In the genomic region with DNA sequence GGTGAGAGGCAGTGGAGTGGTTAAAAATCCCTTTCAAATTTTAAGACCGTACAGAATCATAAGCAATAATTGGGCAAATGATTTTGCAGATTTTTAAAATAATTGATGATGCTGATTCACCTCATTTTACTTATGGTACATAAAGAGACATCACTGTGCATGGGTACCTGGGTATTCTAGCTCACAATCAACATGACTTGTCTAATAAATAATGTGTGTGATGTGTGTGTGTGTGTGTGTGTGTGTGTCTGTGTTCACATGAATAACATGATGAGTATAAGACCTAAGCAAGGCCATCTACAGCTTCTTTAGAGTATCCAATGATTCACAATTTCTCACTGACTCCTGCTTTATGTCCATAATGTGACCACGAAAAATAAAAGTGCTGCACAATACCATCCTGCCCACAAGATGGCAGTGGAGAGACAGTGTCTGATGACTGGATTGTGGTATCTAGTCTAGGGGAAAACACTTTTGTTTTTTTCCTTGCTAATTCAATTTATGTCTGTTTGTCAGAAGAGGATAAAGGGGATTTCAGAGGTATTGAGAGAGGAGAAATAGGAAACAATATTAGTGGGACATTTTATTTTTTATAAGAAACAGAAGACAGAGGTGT, we compare ENCODE assay signal across 8 mouse cellular contexts.
A peak's percentile ranks its signal among the peaks of the same experiment; 100 is the strongest.
DNase-seq lines count a peak whose midpoint lies in the region; ATAC-seq and TF ChIP-seq lines count a peak whose summit lies in the region.

No protein-coding gene starts in this region.

- TF ChIP-seq POLR2A in CH12.LX (IDR thresholded peaks at IDR 0.05; ENCODE audit: low read depth, low read length) = no peak

- H3K9ac ChIP-seq in CH12.LX (ENCODE audit: insufficient read depth, low read depth) = no peak overlapping the region
- no peak overlapping the region for H3K9ac ChIP-seq in neural tube, embryonic 12.5 days

- peak; percentile 10 to 19 for DNase-seq in cerebellum, adult 18-20 months
- no peak for DNase-seq in cerebellum, adult 9-11 months
- DNase-seq in CH12.LX (ENCODE audit: extremely low read depth) = peak; percentile 2
- peak; percentile 26 to 57 for DNase-seq in cerebellum, postnatal 25 days
- DNase-seq in left cerebral cortex, adult 8-10 months (ENCODE audit: low spot score in 2 of 2) = peak; percentile 10 to 21
- no peak for DNase-seq in thymus, postnatal 25 days

- no peak overlapping the region for H3K27ac ChIP-seq in CH12.LX (ENCODE audit: insufficient read depth, low read depth)
- H3K27ac ChIP-seq in neural tube, embryonic 12.5 days = no peak overlapping the region

- peak; percentile 52; the same call in 1 of the 2 replicates for ATAC-seq in granulocyte monocyte progenitor cell, adult 5-6 weeks (replicated peaks; ENCODE audit: poor library complexity, severe bottlenecking)
- ATAC-seq in neural tube, embryonic 12.5 days (ENCODE audit: low FRiP score, low read depth) = peak; percentile 80

- peak in 1 of 2 experiments; percentile 44; a peak in 2 of 4 replicates for TF ChIP-seq CTCF in CH12.LX (conservative IDR thresholded peaks at IDR 0.05 in 1 of 2, IDR thresholded peaks at IDR 0.05 in 1 of 2; ENCODE audit: low read depth in 2 of 2, low read length in 2 of 2)

- dilution Hi-C loops in CH12.LX (cut with MboI; ENCODE audit: extremely low pct_ligation_motif_present, extremely low pct_unique_long_range_greater_than_20kb, low sequenced_read_pairs) = no loop called here

- H3K27me3 ChIP-seq in CH12.LX (replicated peaks) = no peaks in the 10 kb centered on the region
- no peaks in the 10 kb centered on the region for H3K27me3 ChIP-seq in neural tube, embryonic 12.5 days (replicated peaks)

- TF ChIP-seq EP300 in CH12.LX (IDR thresholded peaks at IDR 0.05; ENCODE audit: low read length) = no peak

- no peak overlapping the region for H3K4me2 ChIP-seq in CH12.LX (ENCODE audit: insufficient read depth, low read depth, poor library complexity, severe bottlenecking)
- H3K4me2 ChIP-seq in neural tube, embryonic 12.5 days (replicated peaks) = no peak overlapping the region

- H3K79me2 ChIP-seq in CH12.LX (replicated peaks; ENCODE audit: control insufficient read depth, extremely low read depth, insufficient read depth, poor library complexity, severe bottlenecking) = no peaks in the 10 kb centered on the region

- no peak overlapping the region for H3K4me3 ChIP-seq in CH12.LX (replicated peaks in 1 of 3; ENCODE audit: low read depth in 2 of 3, low read length in 2 of 3, poor library complexity in 1 of 3)
- H3K4me3 ChIP-seq in neural tube, embryonic 12.5 days = no peak overlapping the region

- peak; percentile 32 for TF ChIP-seq RAD21 in CH12.LX (IDR thresholded peaks at IDR 0.05; ENCODE audit: low read depth, low read length)

- 41% methylated on average over 2 of the region's 2 CpGs for WGBS in neural tube, embryonic 12.5 days

- no peaks in the 10 kb centered on the region for H3K4me1 ChIP-seq in CH12.LX (ENCODE audit: control insufficient read depth in 1 of 2, insufficient read depth in 2 of 2)
- no peaks in the 10 kb centered on the region for H3K4me1 ChIP-seq in neural tube, embryonic 12.5 days

- H3K36me3 ChIP-seq in CH12.LX (replicated peaks in 1 of 2; ENCODE audit: control insufficient read depth in 1 of 2, insufficient read depth in 1 of 2, low read length in 1 of 2) = no peaks in the 10 kb centered on the region
- H3K36me3 ChIP-seq in neural tube, embryonic 12.5 days = no peaks in the 10 kb centered on the region

- in situ Hi-C loops in CH12.LX (cut with MboI; ENCODE audit: low pct_ligation_motif_present, low pct_unique_long_range_greater_than_20kb, low sequenced_read_pairs) = no loop called here

- H3K9me3 ChIP-seq in CH12.LX (replicated peaks; ENCODE audit: low read length) = peaks cover 22% of the 10 kb centered on the region
- H3K9me3 ChIP-seq in neural tube, embryonic 12.5 days = no peaks in the 10 kb centered on the region

TF ChIP-seq in CH12.LX, 34 proteins besides CTCF, POLR2A, EP300 and RAD21:
- TF ChIP-seq USF2 (conservative IDR thresholded peaks at IDR 0.05; ENCODE audit: low read depth, low read length) (no peak), JUND (conservative IDR thresholded peaks at IDR 0.05; ENCODE audit: low read depth, low read length) (no peak), ZMIZ1 (IDR thresholded peaks at IDR 0.05; ENCODE audit: low read depth, low read length) (no peak), MYC (IDR thresholded peaks at IDR 0.05; ENCODE audit: low read depth, low read length) (no peak), SMC3 (IDR thresholded peaks at IDR 0.05; ENCODE audit: low read depth, low read length) (peak; percentile 28), POLR2AphosphoS2 (IDR thresholded peaks at IDR 0.05; ENCODE audit: low read depth, low read length) (no peak)
TF ChIP-seq in CH12.LX: peak in this region for 1.

Comparison
In these comparisons a context has a peak if more than half of its experiments do, and no peak if none do; other contexts are left out.
1. DNase-seq: peak in cerebellum, adult 18-20 months (2 of 2), CH12.LX (single experiment), cerebellum, postnatal 25 days (2 of 2) and left cerebral cortex, adult 8-10 months (2 of 2); none in cerebellum, adult 9-11 months (single experiment) and thymus, postnatal 25 days (single experiment).